Mouse (Mus musculus): ENCODE data around the gene Wdr25.

DNA sequence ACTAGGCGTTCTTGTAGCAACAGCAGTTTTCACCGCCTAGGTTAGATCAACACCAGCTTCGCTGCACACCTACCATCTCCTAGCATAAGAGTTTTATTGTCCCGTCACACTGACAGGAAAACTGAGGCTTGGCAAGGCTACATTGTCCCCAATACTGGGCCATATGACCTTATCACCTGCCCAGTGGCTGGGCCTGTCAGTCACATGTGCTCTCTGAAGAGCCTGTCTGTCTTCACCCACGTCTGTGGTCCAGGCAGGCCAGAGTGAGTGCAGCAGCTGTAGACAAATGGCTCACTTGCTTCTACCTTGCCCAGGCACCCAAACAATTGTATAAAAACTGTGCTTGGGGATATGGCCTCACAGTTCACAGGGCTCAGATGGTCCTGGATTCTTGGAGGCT lies 45.4 kb downstream of the Wdr25 start:
- TF ChIP-seq CTCF (conservative IDR thresholded peaks at IDR 0.05; ENCODE audit: insufficient read depth, insufficient read length, low read depth, low read length) = no peak
- no peak for TF ChIP-seq POLR2A (IDR thresholded peaks at IDR 0.05; ENCODE audit: low read depth, low read length)

Measured in kidney, adult 2 months (tissue).